Mouse (Mus musculus) gastrocnemius, postnatal 4 days (tissue): ENCODE data around the gene Slc35f6. TPM values are rescaled to one million over a fixed set of nuclear protein-coding genes. Genes with fewer than 3 reads are reported as not detected.
"Not testable (repeated sequence)": the region's sequence is repeated elsewhere in the genome, so short reads cannot be mapped to it uniquely, and the experiment has no call there.

ENCODE experiments used
- DNase-seq, 2 experiments: peaks; one replicate each; pipeline ENCODE4 v3.0.0; 2021 to 2022; ENCODE audit warnings: low spot score in 2 of 2, mixed read lengths in 2 of 2
- microRNA-seq: library from miRNA; unstranded; fragments of <30 nt; microRNA quantifications from one replicate; pipeline ENCODE4 v1.2.0, GENCODE M21; 2021
- total RNA-seq, 2 experiments: library from RNA; stranded (reverse); gene quantifications; 2 replicates each; pipeline ENCODE4 v1.2.3; 2021

Gene Slc35f6
- total RNA-seq, 2 experiments from 2014 or later, result 15.6 to 15.9 TPM

DNA sequence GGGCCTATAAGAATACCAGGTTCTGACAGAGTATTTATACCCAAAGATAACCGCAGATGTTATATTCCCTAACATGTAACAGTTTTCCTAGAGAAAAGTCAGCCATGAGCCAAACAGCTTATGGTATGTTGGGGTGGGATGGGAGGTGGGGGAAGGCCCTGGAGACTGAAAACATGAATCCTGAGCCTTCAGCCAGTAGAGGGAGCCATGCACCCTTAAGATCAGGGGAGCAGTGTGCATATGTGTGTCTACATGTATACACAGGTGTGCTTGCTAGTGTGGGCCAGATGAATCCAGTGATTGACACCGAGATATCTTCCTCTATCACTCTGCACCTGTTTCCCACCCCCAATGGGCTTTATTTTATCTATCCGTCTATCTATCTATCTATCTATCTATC is 39.0 kb downstream of the Slc35f6 start:
- DNase-seq, result no peak

- no peak for DNase-seq
These were observed 52.7 kb downstream of the Slc35f6 start for GRCm38 (mm10) chr5:30700361-30701000.

- not testable (repeated sequence) for DNase-seq
These were observed 53.6 kb downstream of the Slc35f6 start for GRCm38 (mm10) chr5:30701373-30701772.

GRCm38 (mm10) chr5:30701866-30702265 is 54.1 kb downstream of the Slc35f6 start:
- DNase-seq, result no peak

Small RNA genes lying within 50 kb of the gene (microRNA-seq; reads per million reads assigned to microRNA genes)
- not detected for gene Mir5625

Other genes with a start within 250 kb of the Slc35f6 start
- gene Otof, start 186.0 kb upstream of the Slc35f6 start, total RNA-seq, result 1 to 10 TPM; 1.2 to 1.7 TPM
- gene 1700001C02Rik, start 181.9 kb upstream of the Slc35f6 start, total RNA-seq, result not detected
- gene Cib4, start 102.1 kb upstream of the Slc35f6 start, total RNA-seq, result not detected
- gene Kcnk3, start 59.8 kb upstream of the Slc35f6 start, total RNA-seq, result 1 to 10 TPM; 2.1 to 3.3 TPM
- gene Cenpa, start 18.8 kb downstream of the Slc35f6 start, total RNA-seq, result 10 to 100 TPM; 28.7 to 39.2 TPM
- gene Dpysl5, start 63.6 kb downstream of the Slc35f6 start, total RNA-seq, result 1 to 10 TPM; 5.6 to 7.4 TPM
- gene Mapre3, start 166.7 kb downstream of the Slc35f6 start, total RNA-seq, result 10 to 100 TPM; 60.9 to 65.0 TPM
- gene Tmem214, start 220.1 kb downstream of the Slc35f6 start, total RNA-seq, result 10 to 100 TPM; 56.9 to 58.3 TPM
- 10 to 100 TPM in 1 of 2 experiments, 1 to 10 TPM in 1; 8.3 to 10.0 TPM for gene Agbl5, start 240.8 kb downstream of the Slc35f6 start, total RNA-seq